Mouse (Mus musculus): ENCODE data around the gene Olfr1082.
"Not testable (repeated sequence)": the region's sequence is repeated elsewhere in the genome, so short reads cannot be mapped to it uniquely, and the experiment has no call there.

The Olfr1082 gene

DNA sequence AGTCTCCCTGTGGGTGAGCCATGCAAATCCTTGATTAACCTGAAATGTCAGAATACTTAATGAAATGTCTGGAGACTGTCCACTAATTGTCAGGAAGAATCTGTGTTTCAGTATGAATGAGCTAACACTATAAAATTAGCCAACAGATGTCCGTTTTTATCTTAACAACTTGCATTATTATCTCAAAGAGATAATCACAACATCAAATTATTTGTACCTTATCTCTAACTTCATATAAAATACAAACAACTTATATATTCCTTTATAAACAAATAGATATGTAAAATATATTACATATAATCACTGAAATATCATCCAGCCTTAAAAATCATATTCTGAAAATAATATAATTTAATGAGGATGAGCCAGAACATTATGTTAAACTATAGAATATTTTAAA is at the start of gene Olfr1082:
TSS of gene Olfr1082 (minus strand) at position 101 of the 400 bp plus-strand sequence.
- DNase-seq: not testable (repeated sequence)

DNA sequence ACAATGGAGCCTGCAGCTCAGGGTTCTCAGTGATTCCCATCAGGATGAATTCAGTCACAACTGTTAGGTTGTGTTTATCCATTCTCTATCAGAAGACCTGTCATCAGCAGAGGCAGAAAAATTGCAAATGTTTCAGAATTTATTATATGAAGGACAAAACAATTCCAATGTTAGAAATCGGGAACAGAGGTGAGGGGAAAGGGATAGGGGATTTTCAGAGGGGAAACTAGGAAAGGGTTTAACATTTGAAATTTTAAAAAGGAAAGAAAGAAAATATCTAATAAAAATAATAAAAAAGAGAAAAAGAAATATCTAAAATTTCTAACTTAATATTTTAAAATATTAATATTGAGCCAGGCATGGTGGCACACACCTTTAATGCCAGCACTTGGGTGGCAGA is 40.9 kb upstream of the Olfr1082 start, which contains the start of gene Olfr1084:
TSS of gene Olfr1084 (minus strand) at position 101 of the 400 bp plus-strand sequence.
- not testable (repeated sequence) for DNase-seq

DNA sequence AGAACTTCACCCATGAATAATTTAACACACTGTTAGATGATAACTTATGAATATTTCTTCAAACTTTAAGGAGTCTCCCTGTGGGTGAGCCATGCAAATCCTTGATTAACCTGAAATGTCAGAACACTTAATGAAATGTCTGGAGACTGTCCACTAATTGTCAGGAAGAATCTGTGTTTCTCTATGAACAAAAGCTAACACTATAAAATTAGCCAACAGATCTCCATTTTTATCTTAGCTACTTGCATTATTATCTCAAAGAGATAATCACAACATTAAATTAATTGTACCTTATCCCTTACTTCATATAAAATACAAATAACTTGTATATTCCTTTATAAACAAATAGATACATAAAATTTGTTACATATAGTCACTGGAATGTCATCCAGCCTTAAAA is 40.6 kb downstream of the Olfr1082 start, which contains the start of gene Olfr1080:
TSS of gene Olfr1080 (minus strand) at position 101 of the 400 bp plus-strand sequence.
- not testable (repeated sequence) for DNase-seq

Measured in lung, postnatal 4 days (tissue).